Mouse (Mus musculus) heart, adult 2 months (tissue): ENCODE data around the gene Srsf7. TPM values are rescaled to one million over a fixed set of nuclear protein-coding genes. Genes with fewer than 3 reads are reported as not detected.
"Not testable (repeated sequence)": the region's sequence is repeated elsewhere in the genome, so short reads cannot be mapped to it uniquely, and the experiment has no call there.

Experiments used
- DNase-seq, 2 experiments: peaks; one replicate each; pipeline ENCODE4 v3.0.0; 2021
- H3K27ac ChIP-seq: fragments of 200-600 bp; 2 replicates; pipeline ENCODE4 v1.8.1; 2022
- H3K27me3 ChIP-seq: fragments of 200-500 bp; 2 replicates; pipeline ENCODE4 v1.6.1; 2012; ENCODE audit warnings: mild to moderate bottlenecking, low read length, inconsistent platforms, mixed read lengths; ENCODE audit not compliant: control insufficient read depth, insufficient read depth
- H3K36me3 ChIP-seq: fragments of 200-500 bp; 2 replicates; pipeline ENCODE4 v1.6.1; 2012; ENCODE audit warnings: low read length, inconsistent platforms; ENCODE audit not compliant: control insufficient read depth, insufficient read depth
- H3K4me1 ChIP-seq: fragments of 200-500 bp; 2 replicates; pipeline ENCODE4 v1.6.1; 2011; ENCODE audit warnings: low read length; ENCODE audit not compliant: control insufficient read depth, insufficient read depth
- H3K4me3 ChIP-seq: fragments of 200-600 bp; 2 replicates; pipeline ENCODE4 v1.8.1; 2022
- H3K79me2 ChIP-seq: fragments of 200-500 bp; replicated peaks from 2 replicates; pipeline ENCODE4 v1.6.1; 2012; ENCODE audit warnings: mild to moderate bottlenecking, inconsistent platforms, low read length, moderate library complexity, mixed read lengths; ENCODE audit not compliant: control insufficient read depth, insufficient read depth
- H3K9ac ChIP-seq: fragments of 200-500 bp; 2 replicates; pipeline ENCODE4 v1.6.1; 2012; ENCODE audit warnings: low read depth, mild to moderate bottlenecking, control low read depth, inconsistent platforms, low read length, mixed read lengths
- CTCF ChIP-seq: fragments of 200-600 bp; IDR thresholded peaks from 2 replicates; pipeline ENCODE4 v1.8.1; 2022; ENCODE audit warnings: antibody characterized with exemption, mild to moderate bottlenecking, moderate library complexity
- EP300 ChIP-seq: fragments of 200-500 bp; IDR thresholded peaks from 2 replicates; pipeline ENCODE4 v1.6.1; 2011; ENCODE audit warnings: low read depth, low read length, control low read depth; ENCODE audit not compliant: insufficient read depth
- POLR2A ChIP-seq: fragments of 200-500 bp; IDR thresholded peaks from 2 replicates; pipeline ENCODE4 v1.6.1; 2011; ENCODE audit warnings: mild to moderate bottlenecking, low read depth, low read length, control low read depth; ENCODE audit not compliant: insufficient read depth
- WGBS: fragments of 180-500 bp; shearing (Covaris S2); methylation state at CpG from one replicate; pipeline ENCODE4 v1.1.7; 2018; 5-methylcytosine and 5-hydroxymethylcytosine counted together
- intact Hi-C: fragments of 180-260 bp; cut with DNase I; formaldehyde crosslinking; loops from one replicate; pipeline ENCODE4 v1.15.1; 2025
- polyA plus RNA-seq: library from polyadenylated mRNA; depleted of rRNA; stranded (reverse); fragments of >200 nt; gene quantifications from 2 replicates; pipeline ENCODE4 v1.2.3, GENCODE M21; 2012
- total RNA-seq, 2 experiments: library from RNA; stranded (reverse); gene quantifications; 2 replicates each; pipeline ENCODE4 v1.2.3; 2021

Srsf7 gene
- total and polyA plus RNA-seq, 3 experiments = 27.4 to 44.5 (median 38.5) TPM

- intact Hi-C loops = no loop called here
- Histone ChIP-seq H3K9ac (no peak overlapping the region), H3K79me2 (no peaks in the 10 kb centered on the region), H3K27ac (no peak overlapping the region), H3K4me1 (peaks cover 2% of the 10 kb centered on the region), H3K36me3 (no peaks in the 10 kb centered on the region), H3K4me3 (no peak overlapping the region), H3K27me3 (no peaks in the 10 kb centered on the region)
- 58% methylated on average over 2 of the region's 2 CpGs for WGBS
- TF ChIP-seq POLR2A (no peak), EP300 (no peak), CTCF (no peak)
- no peak for DNase-seq
Measured at GRCm38 (mm10) chr17:80220131-80220530, 13.0 kb upstream of the Srsf7 start.

- H3K4me1 ChIP-seq, H3K36me3 ChIP-seq, H3K4me3 ChIP-seq, intact Hi-C loops, H3K9ac ChIP-seq, DNase-seq, H3K27me3 ChIP-seq, H3K27ac ChIP-seq, H3K79me2 ChIP-seq: not testable (repeated sequence)
- 93% methylated on average over 4 of the region's 4 CpGs for WGBS
Measured at GRCm38 (mm10) chr17:80213998-80214397, 6.9 kb upstream of the Srsf7 start.

- peak overlapping the region; percentile 96 for H3K27ac ChIP-seq
- H3K4me3 ChIP-seq = peak overlapping the region; percentile 90
- intact Hi-C loops = loop anchor here (1.0 to 5.0 kb wide), 4 partner anchors 18 to 313 kb away; partner anchors contain the start of genes Gemin6 and Hnrnpll
- H3K4me1 ChIP-seq = peaks cover 6% of the 10 kb centered on the region
- peaks cover 38% of the 10 kb centered on the region for H3K36me3 ChIP-seq
- WGBS = under 1% methylated on average over 36 of the region's 36 CpGs
- DNase-seq = no peak
- peak overlapping the region; percentile 99 for H3K9ac ChIP-seq
- TF ChIP-seq EP300 = no peak
- TF ChIP-seq CTCF = no peak
- TF ChIP-seq POLR2A = no peak
- H3K27me3 ChIP-seq = no peaks in the 10 kb centered on the region
- H3K79me2 ChIP-seq = peaks cover 3% of the 10 kb centered on the region
Measured at GRCm38 (mm10) chr17:80206301-80206670, 821 bp downstream of the Srsf7 start.

- TF ChIP-seq EP300 (no peak), POLR2A (no peak), CTCF (no peak)
- WGBS = 4% methylated on average over 5 of the region's 5 CpGs
- Histone ChIP-seq H3K4me1 (peaks cover 6% of the 10 kb centered on the region), H3K9ac (no peak overlapping the region; the same call in 1 of the 2 replicates), H3K4me3 (peak overlapping the region; percentile 90), H3K27ac (peak overlapping the region; percentile 96), H3K79me2 (peaks cover 3% of the 10 kb centered on the region), H3K27me3 (no peaks in the 10 kb centered on the region), H3K36me3 (peaks cover 42% of the 10 kb centered on the region)
- DNase-seq = no peak
- intact Hi-C loops = loop anchor here (1.0 to 5.0 kb wide), 4 partner anchors 19 to 313 kb away; partner anchors contain the start of genes Gemin6 and Hnrnpll
Measured at GRCm38 (mm10) chr17:80205657-80206056, 1.4 kb downstream of the Srsf7 start.

GRCm38 (mm10) chr17:80199160-80199778 lies 7.8 kb downstream of the Srsf7 start:
- Histone ChIP-seq H3K4me1 (no peaks in the 10 kb centered on the region), H3K27ac (no peak overlapping the region), H3K79me2 (no peaks in the 10 kb centered on the region; the same call in none of the 2 replicates), H3K36me3 (peaks cover 36% of the 10 kb centered on the region), H3K4me3 (no peak overlapping the region), H3K27me3 (no peaks in the 10 kb centered on the region), H3K9ac (no peak overlapping the region)
- TF ChIP-seq POLR2A (no peak), EP300 (no peak), CTCF (no peak)
- intact Hi-C loops = no loop called here
- DNase-seq = no peak
- WGBS = 88% methylated on average over 3 of the region's 3 CpGs

GRCm38 (mm10) chr17:80193075-80193474 lies 14.0 kb downstream of the Srsf7 start:
- no peaks in the 10 kb centered on the region for H3K27me3 ChIP-seq
- H3K9ac ChIP-seq = no peak overlapping the region
- no peak overlapping the region for H3K4me3 ChIP-seq
- H3K27ac ChIP-seq = no peak overlapping the region
- intact Hi-C loops = no loop called here
- H3K4me1 ChIP-seq = no peaks in the 10 kb centered on the region
- DNase-seq = no peak
- no peaks in the 10 kb centered on the region for H3K79me2 ChIP-seq
- TF ChIP-seq POLR2A = no peak
- peak; percentile 71 for TF ChIP-seq CTCF
- TF ChIP-seq EP300 = no peak
- 59% methylated on average over 5 of the region's 5 CpGs for WGBS
- H3K36me3 ChIP-seq = no peaks in the 10 kb centered on the region
